Mouse (Mus musculus) hindbrain, postnatal 0 days (tissue): Measurements from ENCODE around the gene Fscb. TPM values are rescaled to one million over a fixed set of nuclear protein-coding genes. Genes with fewer than 3 reads are reported as not detected.

ENCODE experiments used
- ATAC-seq: fragments of 200-750 bp; cut with Nextera tagmentation; 2 replicates; pipeline ENCODE4 v1.8.0; 2017; ENCODE audit warnings: mild to moderate bottlenecking, moderate TSS enrichment, moderate library complexity
- DNase-seq: peaks from one replicate; pipeline ENCODE4 v3.0.0-alpha.2; 2015; ENCODE audit warnings: low spot score
- H3K27ac ChIP-seq: fragments of 300-500 bp; sonication (generic); 2 replicates; pipeline ENCODE4 v1.5.1; 2014; ENCODE audit warnings: mild to moderate bottlenecking
- H3K27me3 ChIP-seq: fragments of 300-500 bp; sonication (generic); 2 replicates; pipeline ENCODE4 v1.6.1; 2014; ENCODE audit warnings: low read length, mixed read lengths; ENCODE audit not compliant: insufficient read depth
- H3K36me3 ChIP-seq: fragments of 300-500 bp; sonication (generic); 2 replicates; pipeline ENCODE4 v1.6.1; 2014; ENCODE audit warnings: low read length, mixed read lengths; ENCODE audit not compliant: insufficient read depth
- H3K4me1 ChIP-seq: fragments of 300-500 bp; sonication (generic); 2 replicates; pipeline ENCODE4 v1.6.1; 2014; ENCODE audit warnings: antibody characterized with exemption, low read length, mixed read lengths; ENCODE audit not compliant: insufficient read depth
- H3K4me2 ChIP-seq: fragments of 300-500 bp; sonication (generic); 2 replicates; pipeline ENCODE4 v1.6.1; 2014; ENCODE audit warnings: low read depth, mild to moderate bottlenecking, low read length, moderate library complexity, mixed read lengths
- H3K4me3 ChIP-seq: fragments of 300-500 bp; sonication (generic); 2 replicates; pipeline ENCODE4 v1.5.1; 2014; ENCODE audit warnings: low read length
- H3K9ac ChIP-seq: fragments of 300-500 bp; sonication (generic); replicated peaks from 2 replicates; pipeline ENCODE4 v1.6.1; 2014; ENCODE audit warnings: mild to moderate bottlenecking, low read length, moderate library complexity, mixed read lengths
- H3K9me3 ChIP-seq: fragments of 300-500 bp; sonication (generic); 2 replicates; pipeline ENCODE4 v1.6.1; 2016; ENCODE audit warnings: low read length, mixed read lengths
- CTCF ChIP-seq: IDR thresholded peaks from 2 replicates; pipeline ENCODE4 v1.5.1; 2016; ENCODE audit warnings: antibody characterized with exemption, control low read depth, low read depth
- WGBS: fragments of 180-500 bp; shearing (Covaris S2); extraction: QIAGEN DNeasy Blood & Tissue Kit; methylation state at CpG from one replicate; pipeline ENCODE4 v1.1.7; 2014; 5-methylcytosine and 5-hydroxymethylcytosine counted together
- polyA plus RNA-seq: library from polyadenylated mRNA; unstranded; fragments of >200 nt; fragmentation: Nextera tagmentation; extraction: Ambion mirVana; gene quantifications from 2 replicates; pipeline ENCODE4 v1.2.1, GENCODE M21; 2015
- total RNA-seq: library from RNA; depleted of rRNA; stranded (reverse); fragments of >200 nt; gene quantifications from 2 replicates; pipeline ENCODE4 v1.2.3, GENCODE M21; 2014; rRNA removed

Fscb gene
- total RNA-seq (not detected in 2 replicates), polyA plus RNA-seq (not detected in 2 replicates)

- no peak for TF ChIP-seq CTCF
- WGBS = 79% methylated on average over 1 of the region's 1 CpGs
- DNase-seq (no peak), ATAC-seq (no peak)
- no peak within 1 kb of the TSS for H3K4me2 ChIP-seq
- no peak within 1 kb of the TSS for H3K4me3 ChIP-seq
- H3K27ac ChIP-seq = no peak within 1 kb of the TSS
- no peaks in the 10 kb centered on the region for H3K9me3 ChIP-seq
- no peaks in the 10 kb centered on the region for H3K27me3 ChIP-seq
- no peaks in the 10 kb centered on the region for H3K36me3 ChIP-seq
- H3K4me1 ChIP-seq = no peaks in the 10 kb centered on the region
- H3K9ac ChIP-seq = no peak within 1 kb of the TSS
Measured at GRCm38 (mm10) chr12:64474590-64474989, at the start of gene Fscb. Gene Fscb (minus strand): TSS chr12:64474690.

DNA sequence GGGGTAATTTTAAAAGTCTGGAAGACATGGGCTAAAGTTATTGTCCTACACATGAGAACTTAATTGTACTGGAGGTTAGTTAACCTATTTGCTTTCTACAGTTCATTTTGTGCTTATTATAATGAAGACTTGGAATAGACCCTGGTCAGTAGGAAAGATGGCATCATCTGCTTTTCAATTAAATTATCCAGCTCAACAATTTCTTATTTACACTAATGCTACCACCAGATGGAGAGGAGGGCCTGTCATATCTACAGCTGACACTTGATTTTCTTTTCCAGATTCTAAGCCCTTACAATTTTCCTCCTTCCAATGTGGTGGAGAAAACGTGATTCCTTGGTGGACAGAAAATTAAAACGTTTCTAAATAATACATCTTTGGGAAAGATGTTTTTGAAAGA, 42.3 kb upstream of the Fscb start:
- 60% methylated on average over 2 of the region's 2 CpGs for WGBS
- DNase-seq (peak; percentile 52), ATAC-seq (peak; percentile 58; the same call in 1 of the 2 replicates)

DNA sequence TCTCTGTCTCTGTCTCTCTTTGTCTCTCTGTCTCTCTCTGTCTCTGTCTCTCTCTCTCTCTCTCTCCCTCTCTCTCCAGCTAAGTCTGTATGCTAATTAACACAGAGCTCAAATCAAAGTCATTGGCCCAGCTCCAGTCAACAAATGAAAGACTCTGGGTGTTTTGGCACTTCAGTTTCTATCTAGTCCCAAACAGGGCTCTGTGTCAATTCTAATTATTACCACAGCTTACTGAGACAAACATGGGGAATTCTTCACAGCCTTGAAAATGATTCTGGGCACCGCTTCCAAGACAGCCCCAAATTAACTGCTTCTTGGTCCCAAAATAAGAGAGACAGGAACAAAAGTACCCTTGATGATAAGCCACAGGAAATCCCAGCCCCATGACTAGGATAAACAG, 38.9 kb upstream of the Fscb start:
- Histone ChIP-seq H3K27ac (no peak overlapping the region), H3K4me2 (no peak overlapping the region), H3K36me3 (no peaks in the 10 kb centered on the region), H3K4me1 (no peaks in the 10 kb centered on the region), H3K27me3 (no peaks in the 10 kb centered on the region), H3K9me3 (no peaks in the 10 kb centered on the region), H3K9ac (no peak overlapping the region), H3K4me3 (no peak overlapping the region)
- WGBS = 41% methylated on average over 1 of the region's 1 CpGs
- ATAC-seq (peak; percentile 76), DNase-seq (peak; percentile 75)
- no peak for TF ChIP-seq CTCF

More for the DNA sequence above, 42.3 kb upstream of the Fscb start:
- Histone ChIP-seq H3K9me3 (no peaks in the 10 kb centered on the region), H3K36me3 (no peaks in the 10 kb centered on the region), H3K4me3 (no peak overlapping the region), H3K9ac (no peak overlapping the region), H3K27ac (no peak overlapping the region), H3K4me1 (no peaks in the 10 kb centered on the region), H3K4me2 (no peak overlapping the region), H3K27me3 (no peaks in the 10 kb centered on the region)
- 0 out of 2 replicates have a peak, but pooled peaks have one; percentile 7 for TF ChIP-seq CTCF

DNA sequence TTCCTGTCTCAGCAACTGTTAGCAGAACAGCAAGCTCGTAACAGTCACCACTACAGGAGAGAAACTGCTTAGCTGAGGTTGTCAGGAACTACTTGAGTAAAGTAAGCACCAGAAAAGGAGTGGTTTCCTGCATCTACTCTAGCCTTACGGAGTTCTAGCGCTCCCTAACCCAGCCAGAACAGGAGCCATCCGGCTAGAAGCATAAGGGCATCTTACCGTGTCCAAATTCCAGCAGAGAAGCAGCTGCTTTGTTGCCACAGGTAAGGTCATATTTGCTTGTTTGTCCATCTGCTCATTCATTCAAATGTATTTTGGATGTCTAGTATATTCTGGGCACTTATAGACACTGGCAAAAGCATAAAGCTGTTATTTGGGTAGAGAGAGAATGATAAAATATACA, 23.2 kb upstream of the Fscb start:
- 65% methylated on average over 5 of the region's 5 CpGs for WGBS

GRCm38 (mm10) chr12:64473615-64474014, 875 bp downstream of the Fscb start:
- no peak for ATAC-seq
- Histone ChIP-seq H3K4me2 (no peak overlapping the region), H3K27me3 (no peaks in the 10 kb centered on the region), H3K9me3 (no peaks in the 10 kb centered on the region), H3K27ac (no peak overlapping the region), H3K36me3 (no peaks in the 10 kb centered on the region), H3K4me3 (no peak overlapping the region), H3K9ac (no peak overlapping the region), H3K4me1 (no peaks in the 10 kb centered on the region)
- TF ChIP-seq CTCF = no peak
- 74% methylated on average over 1 of the region's 1 CpGs for WGBS
- DNase-seq = no peak

More for the DNA sequence above, 23.2 kb upstream of the Fscb start:
- H3K4me2 ChIP-seq = no peak overlapping the region
- H3K9ac ChIP-seq = no peak overlapping the region
- no peak overlapping the region for H3K4me3 ChIP-seq
- DNase-seq = peak; percentile 22
- no peaks in the 10 kb centered on the region for H3K36me3 ChIP-seq
- H3K9me3 ChIP-seq = no peaks in the 10 kb centered on the region
- no peaks in the 10 kb centered on the region for H3K4me1 ChIP-seq
- H3K27me3 ChIP-seq = no peaks in the 10 kb centered on the region
- H3K27ac ChIP-seq = no peak overlapping the region
- TF ChIP-seq CTCF = no peak
- no peak for ATAC-seq

DNA sequence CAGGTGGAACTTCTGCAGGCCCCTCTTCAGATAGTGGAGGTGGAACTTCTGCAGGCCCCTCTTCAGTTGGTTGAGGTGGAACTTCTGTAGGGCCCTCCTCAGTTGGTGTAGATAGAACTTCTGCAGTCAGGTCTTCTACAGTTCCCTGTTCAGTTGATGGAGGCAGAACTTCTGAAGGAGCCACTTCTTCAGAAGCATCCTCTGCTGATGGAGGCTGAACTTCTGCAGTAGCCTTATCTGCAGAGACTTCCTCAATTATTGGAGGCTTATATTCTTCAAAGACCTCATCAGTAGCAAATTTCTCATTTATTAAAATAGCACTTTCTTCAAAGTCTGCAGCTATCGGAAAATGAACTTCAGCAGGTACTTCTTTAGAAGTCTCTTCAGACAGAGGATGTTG, 1.4 kb downstream of the Fscb start:
- ATAC-seq (no peak), DNase-seq (no peak)
- H3K27me3 ChIP-seq = no peaks in the 10 kb centered on the region
- no peaks in the 10 kb centered on the region for H3K36me3 ChIP-seq
- TF ChIP-seq CTCF = no peak
- H3K9ac ChIP-seq = no peak overlapping the region
- H3K4me1 ChIP-seq = no peaks in the 10 kb centered on the region
- no peak overlapping the region for H3K27ac ChIP-seq
- no peak overlapping the region for H3K4me2 ChIP-seq
- no peaks in the 10 kb centered on the region for H3K9me3 ChIP-seq
- 88% methylated on average over 1 of the region's 1 CpGs for WGBS
- H3K4me3 ChIP-seq = no peak overlapping the region

DNA sequence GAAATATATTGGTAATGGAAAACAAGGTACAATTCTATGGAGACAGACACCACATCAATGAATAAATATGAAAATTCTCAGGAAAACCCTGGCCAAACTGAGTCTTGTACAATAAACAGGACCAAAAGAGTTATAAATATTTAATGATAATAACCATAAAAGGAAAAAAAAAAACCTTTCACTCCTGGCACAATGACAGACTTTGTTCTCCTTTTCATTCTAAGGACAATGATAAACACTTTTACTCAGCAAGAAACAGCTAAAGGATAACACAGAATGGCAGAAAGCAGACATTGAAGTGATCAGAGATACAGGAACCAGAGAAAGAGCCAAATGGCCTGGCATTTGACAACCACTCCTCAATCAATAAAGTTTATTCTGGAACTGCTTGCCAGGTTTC, 19.3 kb downstream of the Fscb start:
- no peaks in the 10 kb centered on the region for H3K4me1 ChIP-seq
- no peak overlapping the region for H3K4me2 ChIP-seq
- ATAC-seq (no peak), DNase-seq (no peak)
- no peak overlapping the region for H3K9ac ChIP-seq
- no peaks in the 10 kb centered on the region for H3K9me3 ChIP-seq
- TF ChIP-seq CTCF = no peak
- no peak overlapping the region for H3K4me3 ChIP-seq
- no peaks in the 10 kb centered on the region for H3K36me3 ChIP-seq
- no peaks in the 10 kb centered on the region for H3K27me3 ChIP-seq
- H3K27ac ChIP-seq = no peak overlapping the region
